Mouse (Mus musculus) telencephalon, adult 2 months (tissue): ENCODE data around the gene Nosip.
A peak's percentile ranks its signal among the peaks of the same experiment; 100 is the strongest.
"Not testable (repeated sequence)": the region's sequence is repeated elsewhere in the genome, so short reads cannot be mapped to it uniquely, and the experiment has no call there.

ENCODE experiments used
- DNase-seq: peaks from one replicate; pipeline ENCODE4 v3.0.0-alpha.2; 2011; ENCODE audit warnings: low read depth, low spot score

Gene Nosip

DNA sequence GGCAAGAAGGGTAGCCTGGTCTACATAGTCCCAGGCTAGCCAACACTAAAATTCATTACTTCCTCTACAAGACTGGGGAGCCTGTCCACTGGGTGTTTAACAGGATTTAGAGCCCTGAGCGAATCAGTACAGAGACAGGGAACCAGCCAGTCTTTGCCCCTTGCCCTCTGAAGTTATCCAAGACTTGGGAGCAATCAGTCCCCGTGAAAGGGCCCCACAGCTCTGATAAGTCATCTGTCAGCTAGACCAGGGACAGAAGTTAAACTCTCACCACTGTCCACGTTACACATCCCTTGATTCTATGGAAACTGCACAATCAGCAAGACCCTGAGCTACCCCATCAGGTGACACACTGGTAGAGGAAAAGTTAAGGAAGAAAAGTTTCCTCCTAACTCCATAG is 50.3 kb downstream of the Nosip start:
- no peak for DNase-seq

DNA sequence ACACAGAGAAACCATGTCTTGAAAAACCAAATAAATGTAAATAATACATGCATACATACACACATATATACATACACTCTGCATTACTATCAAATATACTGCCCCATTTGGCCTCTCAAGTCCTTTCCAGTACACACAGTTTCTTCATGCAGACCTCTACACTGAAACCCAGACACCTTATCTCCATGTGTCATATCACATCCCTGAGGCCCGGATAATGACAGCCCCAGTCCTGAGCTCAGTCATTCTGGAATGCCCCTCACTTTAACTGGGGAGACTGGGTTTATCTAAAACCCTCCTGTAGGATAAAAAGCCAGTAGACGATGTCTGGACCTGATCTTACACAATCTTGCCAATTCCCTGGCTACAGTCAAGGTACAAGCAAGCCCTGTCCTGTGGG is 51.2 kb downstream of the Nosip start:
- no peak for DNase-seq

DNA sequence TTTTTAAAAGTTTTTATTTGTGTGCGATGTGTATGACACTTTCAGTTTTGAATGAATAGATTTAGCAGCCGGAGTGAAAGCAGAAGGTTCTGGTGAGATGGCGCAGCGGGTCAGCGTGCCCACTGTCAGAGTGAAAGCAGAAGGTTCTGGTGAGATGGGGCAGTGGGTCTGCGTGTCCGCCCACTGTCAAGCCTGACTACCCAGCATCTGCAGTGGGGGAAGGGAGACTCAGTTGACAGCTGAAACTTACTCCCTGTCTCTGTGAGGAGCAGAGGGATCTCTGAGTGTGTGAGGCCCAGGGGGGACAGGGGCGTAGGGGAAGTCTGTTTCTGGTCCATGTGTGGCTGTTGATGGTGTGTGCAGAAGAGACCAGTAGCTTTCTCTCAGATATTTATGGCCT is 55.3 kb downstream of the Nosip start:
- no peak for DNase-seq

DNA sequence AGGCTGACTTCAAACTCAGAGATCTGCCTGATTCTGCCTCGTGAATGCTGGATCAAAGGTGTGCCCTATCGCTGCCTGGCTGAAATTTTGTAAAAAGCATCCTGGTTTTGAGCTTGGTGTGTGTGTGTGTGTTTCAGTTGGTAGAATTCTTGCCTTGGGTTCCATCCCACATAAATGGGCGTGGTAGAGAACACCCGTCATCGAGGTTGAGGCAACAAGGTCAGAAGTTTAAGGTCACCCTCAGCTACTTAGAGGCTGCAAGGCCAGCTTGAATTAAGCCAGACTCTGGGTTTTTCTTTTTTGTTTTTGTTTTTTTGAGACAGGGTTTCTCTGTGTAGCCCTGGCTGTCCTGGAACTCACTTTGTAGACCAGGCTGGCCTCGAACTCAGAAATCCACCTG is 56.1 kb downstream of the Nosip start:
- DNase-seq = no peak

GRCm38 (mm10) chr7:45119780-45120709 is 57.8 kb downstream of the Nosip start:
- no peak for DNase-seq

DNA sequence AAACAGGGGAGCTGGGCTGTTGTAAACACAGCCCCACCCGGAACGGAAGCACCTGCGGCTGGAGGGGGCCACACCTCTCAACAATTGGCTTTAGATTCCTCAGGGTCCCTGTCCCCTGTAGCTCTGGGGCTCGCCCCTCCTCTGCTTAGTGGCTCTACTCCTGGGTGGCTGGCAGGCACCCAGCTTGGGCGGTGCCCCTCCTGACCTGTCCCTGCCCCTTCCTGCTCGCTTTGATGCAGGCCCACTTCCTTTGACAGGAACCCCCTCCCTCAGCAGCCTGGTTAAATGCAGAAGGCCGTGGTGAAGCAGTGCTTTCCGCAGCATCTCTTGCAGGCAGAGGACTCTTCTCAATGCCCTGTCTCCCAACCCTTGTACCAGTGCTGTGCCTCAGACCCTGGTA is 59.2 kb downstream of the Nosip start:
- DNase-seq = no peak

DNA sequence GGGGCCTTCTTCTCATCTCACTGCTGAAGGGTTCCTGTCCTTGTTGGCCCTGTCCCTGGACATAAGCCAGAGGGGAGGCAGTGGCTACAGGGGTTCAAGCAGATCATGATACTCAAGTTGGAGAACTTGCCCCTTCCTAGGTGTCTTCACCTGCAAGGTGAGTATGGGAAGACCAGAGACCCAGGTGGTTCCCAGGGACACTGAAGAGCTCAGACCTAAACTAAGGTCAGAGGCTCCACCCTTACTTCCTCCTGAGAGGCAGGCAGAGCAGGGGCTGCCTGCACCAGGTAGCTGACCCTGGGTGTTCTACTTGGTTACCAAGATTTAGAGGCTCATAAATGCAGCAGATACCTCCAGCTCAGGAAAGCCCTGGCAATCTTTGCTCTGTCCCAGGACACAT is 59.7 kb downstream of the Nosip start:
- DNase-seq = no peak

- no peak for DNase-seq
These were observed 60.4 kb downstream of the Nosip start for GRCm38 (mm10) chr7:45122561-45123185.

- DNase-seq = no peak
These were observed 60.9 kb downstream of the Nosip start for GRCm38 (mm10) chr7:45123186-45123570.

- peak; percentile 100 for DNase-seq
These were observed 62.3 kb downstream of the Nosip start, which contains the start of gene Rps11 for GRCm38 (mm10) chr7:45124224-45125143. TSS of gene Rps11 (minus strand) at chr7:45124439.

DNA sequence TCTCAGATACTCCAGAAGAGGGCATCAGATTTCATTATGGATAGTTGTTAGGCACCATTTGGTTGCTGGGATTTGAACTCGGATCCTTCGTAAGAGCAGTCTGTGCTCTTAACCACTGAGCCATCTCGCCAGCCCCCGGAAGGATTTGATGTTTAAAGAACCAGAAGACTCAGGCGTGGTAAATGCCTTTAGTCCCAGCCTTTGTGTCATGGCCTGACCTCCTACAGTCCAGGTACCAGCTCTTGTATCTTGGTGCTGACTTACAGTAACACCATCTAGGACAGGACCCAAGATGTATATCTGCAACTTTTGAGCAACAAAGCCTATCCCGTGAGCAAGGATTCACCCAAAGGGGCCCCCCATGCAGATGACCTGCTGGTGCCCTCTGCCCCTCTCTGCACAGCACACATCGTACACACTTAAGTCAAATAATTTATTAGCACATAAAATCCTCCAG is 62.9 kb downstream of the Nosip start:
- no peak for DNase-seq

GRCm38 (mm10) chr7:45125649-45126048 is 63.4 kb downstream of the Nosip start:
- DNase-seq = not testable (repeated sequence)

GRCm38 (mm10) chr7:45126147-45126843 is 64.1 kb downstream of the Nosip start:
- DNase-seq = no peak

- DNase-seq = no peak
These were observed 64.8 kb downstream of the Nosip start for GRCm38 (mm10) chr7:45126844-45127699.
